Mouse (Mus musculus) CD4-positive, CD25-positive, alpha-beta regulatory T cell, adult 2 months (primary cell): ENCODE data around the gene Rbck1.

Experiments
- DNase-seq: peaks from one replicate; pipeline ENCODE4 v3.0.0-alpha.2; 2012; ENCODE audit warnings: low read depth, low spot score

Gene Rbck1

DNA sequence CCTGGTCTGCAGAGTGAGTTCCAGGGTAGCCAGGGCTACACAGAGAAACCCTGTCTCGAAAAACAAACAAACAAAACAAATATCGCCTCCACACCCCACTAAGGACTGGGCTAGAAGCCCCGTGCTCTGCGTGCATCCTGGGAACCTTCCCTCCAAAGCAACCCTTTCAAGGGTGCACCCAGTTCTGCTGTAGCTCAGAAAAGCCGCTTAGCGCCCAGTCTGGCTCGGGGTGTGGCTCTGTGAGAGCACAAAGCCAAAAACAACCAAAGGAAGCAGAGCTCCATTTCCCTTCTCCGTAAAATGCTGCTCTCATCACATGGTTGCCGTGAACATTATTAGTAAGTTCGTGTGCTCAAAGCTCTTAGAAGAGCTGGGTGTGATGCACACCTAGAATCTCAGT lies 11.9 kb upstream of the Rbck1 start:
- DNase-seq: peak; percentile 49

DNA sequence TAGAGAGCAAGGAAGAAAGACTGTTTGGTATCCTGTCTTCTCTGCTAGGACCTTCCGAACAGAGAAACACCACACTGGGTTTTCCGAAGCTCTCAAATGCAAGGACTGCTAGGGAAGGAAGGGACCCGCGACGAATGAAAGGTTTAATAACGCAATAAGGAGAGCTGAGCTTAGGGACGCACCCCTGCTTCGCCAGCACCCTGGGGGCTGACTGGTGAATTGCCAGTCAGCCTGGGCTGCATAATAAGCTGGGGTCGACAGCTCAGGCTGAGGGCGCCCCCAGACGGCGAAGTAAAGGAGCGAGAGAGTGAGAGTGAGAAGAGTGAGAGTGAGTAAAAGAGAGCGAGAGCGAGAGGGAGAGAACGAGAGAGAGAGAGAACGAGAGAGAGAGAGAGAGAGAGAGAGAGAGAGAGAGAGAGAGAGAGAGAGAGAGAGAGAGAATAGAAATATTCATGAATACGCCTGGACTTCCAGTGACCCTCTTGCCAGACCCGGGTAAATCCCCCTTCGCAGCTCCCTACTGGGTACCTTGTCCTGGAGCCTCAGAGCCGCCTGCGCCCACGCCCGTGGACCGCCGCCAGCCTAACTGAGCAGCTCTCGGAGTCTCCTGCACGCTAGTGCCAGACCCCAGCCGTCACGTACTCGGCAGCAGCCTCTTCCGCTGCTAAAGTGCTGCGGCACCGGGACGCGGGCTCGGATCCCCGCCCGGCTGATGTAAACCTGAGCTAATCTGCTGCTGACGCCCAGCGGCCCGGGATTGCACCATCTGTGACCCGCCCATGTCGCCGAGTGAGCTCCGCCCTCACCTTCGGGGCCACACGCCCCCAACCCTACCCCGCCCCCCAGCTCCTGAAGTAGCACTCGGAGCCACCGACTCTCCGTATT lies 11.1 kb upstream of the Rbck1 start, which contains the start of gene Trib3:
Trib3 (minus strand) TSS at position 704 of the 885 bp plus-strand sequence.
- peak; percentile 93 for DNase-seq

DNA sequence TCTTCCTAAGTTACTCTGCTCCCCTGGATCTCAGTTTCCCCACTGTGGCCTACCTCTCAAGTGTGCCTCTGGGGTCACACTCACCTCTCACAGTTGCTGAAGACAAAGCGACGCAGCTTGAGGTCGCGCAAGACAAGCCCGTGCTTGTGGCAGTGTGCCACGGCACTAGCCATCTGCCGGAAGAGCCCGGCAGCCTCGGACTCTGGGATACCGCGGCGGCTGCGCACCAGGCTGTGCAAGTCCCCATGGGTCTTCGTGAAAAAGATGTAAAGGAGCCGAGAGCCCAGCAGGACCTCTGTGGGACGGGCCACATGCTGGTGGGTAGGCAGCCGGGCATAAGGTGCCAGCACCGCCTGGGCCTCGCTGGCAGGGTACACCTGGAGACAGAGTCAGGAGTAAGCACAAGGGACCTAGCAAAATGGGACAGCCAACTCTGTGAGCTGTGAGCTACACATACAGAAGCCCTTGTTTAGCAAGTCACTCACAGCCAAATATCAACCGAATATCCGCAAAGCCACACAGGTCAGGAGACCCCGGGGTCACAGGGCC lies 7.3 kb upstream of the Rbck1 start:
- no peak for DNase-seq

DNA sequence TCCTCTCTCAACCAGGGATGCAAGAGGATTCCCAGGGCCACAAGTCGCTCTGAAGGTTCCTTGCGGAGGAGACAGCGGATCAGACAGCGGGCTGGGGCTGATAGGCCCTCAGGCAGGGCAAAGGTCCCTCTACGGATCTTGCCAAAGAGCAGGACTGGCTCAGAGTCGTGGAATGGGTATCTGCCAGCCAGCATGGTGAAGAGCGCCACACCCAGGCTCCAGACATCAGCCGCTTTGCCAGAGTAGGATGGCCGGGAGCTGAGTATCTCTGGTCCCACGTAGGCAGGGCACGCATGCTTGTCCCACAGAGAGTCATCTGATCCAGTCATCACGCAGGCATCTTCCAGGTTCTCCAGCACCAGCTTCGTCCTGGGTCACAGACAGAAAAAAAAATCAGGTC lies 5.9 kb upstream of the Rbck1 start:
- no peak for DNase-seq

DNA sequence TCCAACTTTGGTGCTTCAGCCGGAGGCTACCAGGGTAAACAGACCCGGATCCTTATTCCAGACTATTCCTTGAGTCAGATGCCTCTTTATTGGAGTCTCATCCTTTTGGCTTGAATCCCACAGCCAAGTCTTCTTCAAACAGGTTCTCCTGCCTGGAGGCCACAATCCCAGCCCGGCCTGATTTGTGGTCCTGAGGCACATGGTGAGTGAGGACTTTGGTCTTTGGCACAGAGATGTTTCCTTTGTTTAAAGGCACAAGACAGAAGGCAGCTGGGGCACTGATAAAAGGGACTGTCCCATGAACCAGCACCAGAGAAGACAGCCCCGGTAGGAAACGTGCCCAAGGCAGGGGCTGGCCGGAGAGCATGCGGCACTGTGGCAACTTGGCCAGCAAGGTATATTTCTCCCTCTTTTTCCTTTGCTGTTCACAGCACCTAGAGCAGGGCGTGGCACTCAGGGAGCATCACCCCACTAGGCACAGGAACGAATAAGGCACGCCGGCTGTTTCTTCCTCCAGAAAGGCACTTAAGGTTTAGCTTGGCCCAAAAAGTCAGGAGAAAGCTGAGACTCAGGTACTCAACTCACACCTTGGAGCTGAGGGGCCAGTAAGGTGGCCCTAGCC lies 5.2 kb upstream of the Rbck1 start:
- no peak for DNase-seq

DNA sequence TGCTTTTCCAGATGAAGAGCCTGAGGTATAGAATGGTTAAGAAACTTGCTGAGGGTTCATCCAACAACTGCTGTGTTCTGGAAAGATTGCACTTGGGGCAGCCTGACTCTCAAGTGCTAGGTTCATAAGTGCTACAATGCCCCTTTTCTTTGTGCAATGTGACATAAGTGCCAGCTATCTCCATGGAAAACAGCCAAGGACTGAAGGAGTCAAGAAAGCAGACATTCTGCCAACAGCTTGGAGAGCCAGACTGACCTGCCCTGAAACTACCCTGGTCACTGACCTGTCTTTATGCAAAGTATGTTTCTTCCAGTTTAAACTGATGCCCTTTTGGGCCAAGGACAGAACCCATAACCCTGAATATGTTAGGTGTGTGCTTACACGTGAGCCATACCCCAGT lies 4.4 kb upstream of the Rbck1 start:
- no peak for DNase-seq

DNA sequence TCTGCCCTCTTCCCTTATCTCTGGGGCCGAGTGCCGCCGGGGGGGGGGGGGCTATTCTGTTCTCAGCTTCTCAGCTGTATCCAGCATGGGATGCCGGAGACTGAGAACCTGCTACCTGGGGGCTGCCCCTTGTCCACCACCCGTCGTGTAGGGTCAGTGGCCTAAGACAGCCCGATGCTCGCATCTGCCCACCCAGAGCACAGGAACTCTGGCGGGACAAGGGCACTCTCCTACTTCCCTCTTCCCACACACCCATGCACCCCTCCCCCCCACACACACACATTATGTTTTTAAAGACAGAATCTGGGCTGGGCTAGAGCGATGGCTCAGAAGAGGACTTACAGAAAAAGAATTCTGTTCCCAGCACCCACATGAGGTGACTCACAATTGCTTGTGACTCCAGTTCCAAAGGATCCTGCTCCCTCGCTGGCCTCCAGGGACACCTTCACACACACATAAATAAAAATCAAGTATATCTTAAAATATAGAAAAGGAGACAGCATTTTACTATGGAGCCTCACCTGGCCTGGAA lies 2.9 kb upstream of the Rbck1 start:
- no peak for DNase-seq

GRCm38 (mm10) chr2:152333345-152334006 lies 1.0 kb upstream of the Rbck1 start:
- peak; percentile 13 for DNase-seq

- DNase-seq: no peak
These were observed 1.5 kb downstream of the Rbck1 start for GRCm38 (mm10) chr2:152330858-152331423.

DNA sequence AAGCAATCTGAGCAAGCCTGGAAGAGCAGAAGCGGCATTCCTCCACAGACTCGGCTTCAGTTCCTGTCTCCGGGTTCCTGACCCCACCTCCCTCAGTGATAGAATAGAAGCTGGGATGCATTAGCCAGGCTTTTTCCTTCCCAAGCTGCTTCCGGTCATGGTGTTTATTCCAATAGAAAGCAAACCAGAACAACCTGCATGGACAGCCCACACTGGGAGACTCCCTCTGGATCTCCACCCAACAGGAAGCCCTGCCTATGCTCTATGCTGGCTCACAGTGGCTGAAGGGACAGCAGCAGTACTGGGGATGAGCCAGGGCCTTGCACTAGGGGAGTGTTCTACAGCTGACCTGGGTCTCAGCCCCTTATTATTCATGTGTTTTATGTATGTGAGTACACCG lies 4.5 kb downstream of the Rbck1 start:
- DNase-seq: no peak

- DNase-seq: no peak
These were observed 5.8 kb downstream of the Rbck1 start for GRCm38 (mm10) chr2:152326654-152327053.

GRCm38 (mm10) chr2:152326157-152326556 lies 6.3 kb downstream of the Rbck1 start:
- no peak for DNase-seq

DNA sequence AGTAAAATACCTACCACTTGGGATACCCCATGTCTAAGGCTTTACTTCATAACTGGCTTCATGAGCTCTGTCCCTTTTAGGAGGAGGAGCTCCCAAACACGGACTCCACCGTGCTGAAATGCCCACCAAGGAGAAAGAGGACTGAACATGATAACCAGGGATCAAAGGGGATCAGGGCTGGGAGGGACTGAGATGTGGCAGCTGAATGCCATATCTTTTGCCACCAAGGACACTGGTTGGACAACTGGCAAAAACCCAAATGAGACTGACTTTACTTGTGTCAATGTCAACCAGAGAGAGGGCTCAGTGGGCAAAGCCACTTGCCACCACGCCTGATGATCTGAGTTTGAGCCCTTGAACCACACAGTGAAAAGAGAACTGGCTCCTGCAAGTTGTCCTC lies 7.6 kb downstream of the Rbck1 start:
- no peak for DNase-seq

DNA sequence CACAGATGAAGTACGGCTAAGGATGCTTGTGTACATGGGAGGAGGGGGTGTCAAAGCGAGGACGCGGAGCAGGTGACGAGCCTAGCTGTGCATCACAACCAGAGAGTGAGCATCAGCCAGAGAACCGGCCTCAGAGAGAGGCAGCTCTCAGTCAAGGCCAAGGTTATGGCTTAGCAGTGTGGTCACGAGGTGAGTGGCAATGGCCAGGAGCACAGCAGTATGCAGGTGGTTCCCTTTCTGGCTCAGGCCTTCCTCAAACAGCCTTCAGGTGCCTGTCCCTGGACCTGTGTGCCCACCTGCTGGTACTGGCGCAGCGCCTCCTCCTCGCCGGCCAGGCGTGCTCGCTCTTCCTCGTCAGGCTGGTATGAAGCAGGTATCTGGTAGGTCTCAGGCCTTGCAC lies 8.5 kb downstream of the Rbck1 start:
- DNase-seq: no peak

DNA sequence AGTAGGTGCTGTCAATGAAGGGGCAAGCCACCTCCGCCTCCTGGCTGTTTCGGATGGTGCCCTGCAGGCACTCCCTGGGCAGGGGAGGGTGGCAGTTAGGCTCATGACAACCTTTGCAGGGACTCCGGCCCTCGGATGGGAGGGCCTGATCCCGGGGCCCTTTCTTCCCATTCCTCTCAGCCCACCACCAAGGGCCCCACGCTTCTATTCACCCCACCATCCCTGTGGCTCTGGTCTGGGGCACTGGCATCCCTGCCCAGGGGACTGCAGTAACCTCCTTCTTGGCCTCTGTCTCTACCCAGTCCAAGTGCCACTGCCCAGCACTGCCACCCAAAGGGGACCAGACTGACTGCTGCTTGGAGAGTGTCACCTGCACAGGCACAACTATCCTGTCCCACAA lies 10.3 kb downstream of the Rbck1 start:
- no peak for DNase-seq

- DNase-seq: no peak
These were observed 10.9 kb downstream of the Rbck1 start for GRCm38 (mm10) chr2:152321558-152321957.

DNA sequence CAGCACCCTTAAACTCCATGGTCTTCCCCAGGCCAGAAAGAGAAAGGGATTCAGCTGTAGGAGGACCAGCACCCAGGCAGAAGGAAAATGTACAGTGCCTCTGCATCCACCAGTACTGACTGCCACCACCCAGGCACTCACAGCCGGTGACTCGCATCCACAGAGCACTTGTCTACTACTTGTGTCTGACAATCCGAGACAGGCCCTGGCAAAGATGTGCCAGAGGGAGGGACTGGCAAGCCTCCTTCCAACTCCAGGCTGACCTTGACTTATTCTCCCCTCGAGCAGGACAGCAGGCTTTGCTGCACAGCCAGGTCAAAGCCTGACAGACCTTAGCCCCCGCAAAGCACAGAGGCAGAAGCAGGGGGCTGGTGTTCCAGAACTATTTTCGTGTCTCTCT lies 15.4 kb downstream of the Rbck1 start:
- DNase-seq: no peak

DNA sequence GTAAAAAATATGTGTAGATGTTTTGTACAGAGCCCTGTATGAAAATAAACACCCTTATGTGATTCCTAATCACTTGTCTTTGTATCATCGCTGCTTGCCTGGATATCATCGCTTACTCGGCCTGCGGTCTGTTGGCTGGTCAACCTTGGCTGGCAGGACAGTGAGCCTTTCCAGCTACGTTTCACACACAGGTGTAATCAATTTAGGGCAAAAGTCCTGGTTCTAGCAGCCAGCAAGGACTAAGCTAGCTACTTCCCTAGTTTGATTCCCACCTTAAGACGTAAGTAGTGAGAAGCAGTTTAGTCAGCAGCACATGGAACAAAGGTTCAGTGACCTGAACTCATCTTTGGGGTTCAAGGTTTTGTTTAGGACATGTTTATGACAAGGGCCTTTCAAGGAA lies 18.5 kb downstream of the Rbck1 start:
- DNase-seq: no peak

GRCm38 (mm10) chr2:152312996-152313395 lies 19.5 kb downstream of the Rbck1 start:
- DNase-seq: no peak

DNA sequence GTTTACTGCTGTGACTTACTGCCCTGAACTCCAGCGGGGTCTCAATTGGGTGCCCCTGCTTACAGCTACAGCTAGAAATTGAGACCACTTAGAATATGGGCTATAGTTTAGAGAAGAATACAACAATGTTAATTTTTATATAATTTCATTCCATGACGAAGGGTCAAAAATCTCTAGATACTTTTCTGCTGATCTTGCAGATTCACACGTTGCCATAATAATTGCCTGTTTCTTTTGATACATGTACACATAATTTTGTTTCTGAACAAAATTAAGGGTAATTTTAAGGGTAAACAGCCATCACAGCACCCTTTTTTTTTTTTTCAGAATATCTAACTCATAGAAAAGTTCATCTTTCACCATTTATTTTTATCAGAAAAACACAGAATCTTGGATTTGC lies 25.3 kb downstream of the Rbck1 start:
- DNase-seq: no peak

GRCm38 (mm10) chr2:152305480-152305879 lies 27.0 kb downstream of the Rbck1 start:
- no peak for DNase-seq

DNA sequence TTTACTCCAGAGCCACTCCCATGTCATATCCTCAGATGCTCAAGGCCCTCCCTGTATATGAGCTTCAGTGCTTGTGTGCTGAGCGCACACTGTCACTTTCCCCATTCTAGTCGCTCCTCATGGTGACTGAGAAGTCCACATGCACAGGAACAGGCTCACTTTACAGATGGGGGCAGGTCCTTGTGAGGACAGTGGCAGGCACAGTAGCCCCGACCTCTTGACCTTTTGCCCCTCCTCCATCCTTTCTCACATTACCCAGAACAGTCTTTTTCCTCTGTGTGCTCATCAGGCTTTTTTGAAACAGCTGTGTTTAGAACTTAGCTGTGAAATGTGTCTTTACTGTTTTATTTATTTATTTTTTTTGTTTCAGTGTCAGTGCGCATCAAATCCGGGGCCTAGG lies 28.7 kb downstream of the Rbck1 start:
- no peak for DNase-seq
